Mouse (Mus musculus) urinary bladder, postnatal 36 days (tissue): ENCODE data around the gene Ackr3.
A peak's percentile ranks its signal among the peaks of the same experiment; 100 is the strongest.

Experiments used
- DNase-seq, 2 experiments: peaks; one replicate each; pipeline ENCODE4 v3.0.0; 2022; ENCODE audit warnings: low spot score in 2 of 2, mixed read lengths in 1 of 2

Gene Ackr3

DNA sequence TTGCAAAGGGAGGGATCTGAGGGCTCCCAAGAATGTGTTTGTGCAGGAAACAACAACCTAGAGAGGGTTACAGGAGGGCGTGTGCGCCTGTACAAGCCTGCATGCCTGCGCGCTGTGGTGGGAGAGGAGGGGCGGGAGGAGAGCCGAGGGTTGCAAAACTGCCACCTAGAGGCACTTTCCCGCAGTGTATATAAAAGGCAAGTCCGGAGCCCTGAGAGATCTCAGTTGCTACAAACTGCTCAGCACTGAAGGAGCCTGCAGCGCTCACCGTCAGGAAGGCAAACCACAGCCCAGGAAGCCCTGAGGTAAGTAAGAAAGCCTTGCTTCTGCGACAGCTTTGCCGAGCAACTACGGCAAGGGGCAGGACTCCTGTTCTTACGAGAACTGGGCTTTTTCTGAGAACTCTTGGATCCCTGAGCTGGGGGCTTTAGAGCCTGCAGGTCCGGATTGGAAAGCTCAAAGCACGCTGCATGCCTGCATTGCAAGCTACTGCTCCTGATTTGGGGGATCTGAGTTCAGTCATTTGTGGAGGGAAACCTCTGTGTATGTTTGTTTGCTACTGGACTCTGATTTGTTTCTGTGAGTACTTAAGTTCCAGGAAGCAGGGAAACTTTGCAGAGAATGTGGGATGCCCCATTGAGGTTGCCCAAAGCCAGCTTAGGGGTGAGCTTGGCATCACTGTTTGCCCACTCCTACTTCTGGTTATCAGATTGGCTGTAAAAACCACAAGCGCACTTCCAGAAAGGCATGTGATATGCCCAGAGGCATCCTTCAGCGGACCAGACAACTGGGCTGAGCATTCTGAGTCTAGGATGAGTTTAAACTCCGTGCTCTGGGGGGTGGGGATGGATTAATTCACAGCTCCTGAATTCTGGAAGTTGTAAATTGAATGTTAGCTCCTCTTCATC lies at the start of gene Ackr3:
Gene Ackr3, plus strand, starts transcription at position 198 of the 908 bp plus-strand sequence.
- peak; percentile 79 to 87 for DNase-seq

DNA sequence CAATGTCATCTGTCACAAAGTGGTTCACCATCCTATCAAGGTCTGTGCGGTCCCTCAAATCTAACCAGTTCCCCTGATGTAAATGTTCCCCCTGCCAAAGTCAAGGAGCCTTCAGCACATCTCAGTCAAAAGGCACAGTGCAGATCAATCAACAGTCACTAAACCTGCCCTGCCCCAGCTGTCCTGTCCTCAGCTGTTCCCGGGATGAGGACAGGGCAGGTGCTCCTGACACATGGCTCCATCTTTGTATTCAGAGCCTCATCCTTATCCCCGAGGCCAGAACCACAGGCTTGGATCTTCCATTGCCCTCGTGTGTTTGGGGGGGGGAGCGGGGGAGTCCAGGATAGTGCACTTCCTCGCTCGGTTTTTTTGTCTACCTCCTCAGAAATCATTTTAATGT lies 47.2 kb upstream of the Ackr3 start:
- no peak for DNase-seq

DNA sequence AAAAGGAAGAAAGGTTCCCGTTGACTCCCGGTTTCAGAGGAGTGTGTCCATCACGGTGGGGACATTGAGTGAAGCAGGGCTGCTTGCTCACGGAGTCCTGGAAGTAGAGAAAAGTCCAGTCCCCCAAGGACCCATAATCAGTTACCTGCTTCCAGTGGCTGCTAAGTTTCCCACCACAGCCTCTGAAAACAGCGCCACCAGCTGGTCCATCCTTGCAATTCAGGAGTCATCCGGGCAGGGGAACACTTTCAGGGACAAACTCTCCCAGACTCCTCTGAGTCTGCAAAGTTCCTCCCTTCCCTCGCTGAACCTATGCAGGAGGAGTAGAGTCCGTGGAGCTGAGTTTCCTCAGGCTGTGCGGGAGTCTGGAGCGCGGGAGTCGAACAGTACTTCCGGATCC lies 43.9 kb upstream of the Ackr3 start:
- no peak for DNase-seq

DNA sequence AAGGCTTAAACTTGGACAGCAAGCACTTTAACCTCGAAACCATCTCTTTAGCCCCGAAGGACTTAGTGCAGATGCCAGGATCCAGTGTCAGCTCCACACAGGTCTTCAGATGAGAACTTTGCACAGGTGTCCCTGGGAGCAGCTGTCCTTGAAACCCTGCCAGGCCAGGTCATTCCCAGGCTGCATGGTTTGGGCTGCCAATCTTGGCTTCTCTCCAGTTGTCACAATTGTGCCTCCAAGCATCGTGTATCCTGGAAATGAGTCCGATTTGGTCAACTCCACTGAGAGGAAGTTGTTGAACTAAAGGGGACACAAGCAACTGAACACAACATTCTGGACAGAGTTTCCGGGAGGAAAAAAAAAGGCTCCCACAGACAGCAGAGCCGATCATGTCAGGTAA lies 42.2 kb upstream of the Ackr3 start:
- no peak for DNase-seq

DNA sequence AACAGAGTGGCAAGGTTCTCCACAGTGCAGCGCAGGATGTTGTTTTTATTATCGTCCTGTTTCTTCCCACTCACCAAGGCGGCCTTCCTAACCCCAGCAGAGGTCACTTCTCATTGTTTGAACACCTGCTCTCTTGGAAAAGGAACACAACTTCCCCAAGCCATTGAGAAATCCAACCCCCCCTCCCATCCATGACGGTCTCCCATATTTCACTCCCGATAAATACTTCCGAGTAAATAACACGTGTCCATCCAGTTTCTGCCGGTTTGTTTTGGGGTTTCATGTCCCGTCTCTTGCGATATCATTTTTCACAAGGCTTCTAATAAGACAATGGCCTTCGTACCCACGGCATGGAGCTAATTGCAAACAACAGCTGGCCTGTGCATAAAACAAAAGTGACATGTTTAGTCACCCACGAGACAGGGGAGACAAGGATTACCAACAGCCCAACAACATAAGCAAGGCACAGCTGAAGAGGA lies 41.4 kb upstream of the Ackr3 start:
- no peak for DNase-seq

DNA sequence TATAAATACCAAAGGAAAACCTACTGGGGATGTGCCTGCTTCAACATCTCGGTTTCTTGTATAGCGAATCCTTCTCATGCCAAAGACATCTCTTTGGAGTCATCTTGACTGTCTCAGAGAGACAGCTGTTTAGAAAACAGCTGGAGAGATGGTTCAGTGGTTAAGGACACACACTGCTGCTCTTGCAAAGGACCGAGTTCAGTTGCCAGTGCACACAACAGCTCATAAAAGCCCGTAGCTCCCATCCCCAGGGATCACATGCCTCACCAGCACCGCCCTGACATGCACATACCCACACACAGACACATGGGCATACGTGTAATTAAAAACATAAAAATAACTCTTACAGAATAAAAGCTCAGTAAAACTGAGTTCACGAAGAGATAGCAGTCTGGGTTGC lies 40.6 kb upstream of the Ackr3 start:
- no peak for DNase-seq

DNA sequence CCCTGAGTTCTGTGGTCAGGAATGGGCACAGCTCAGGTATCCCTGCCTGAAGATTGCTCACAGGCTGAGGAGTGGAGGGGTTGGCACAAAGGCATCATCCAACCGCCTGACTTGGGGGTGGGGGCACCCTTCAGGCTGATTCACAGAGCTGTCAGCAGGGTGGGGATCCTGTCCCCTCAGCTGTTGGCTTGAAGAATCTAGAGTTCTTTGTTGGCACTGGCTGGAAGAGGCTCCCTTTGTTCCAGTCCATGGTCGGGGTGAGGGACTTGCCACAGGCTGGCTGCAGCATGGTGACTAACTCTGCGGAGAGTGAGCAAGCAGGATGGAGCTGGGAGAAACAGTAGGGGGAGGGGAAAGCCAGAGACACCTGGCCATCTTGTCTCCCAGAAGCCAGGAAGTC lies 39.5 kb upstream of the Ackr3 start:
- no peak for DNase-seq

DNA sequence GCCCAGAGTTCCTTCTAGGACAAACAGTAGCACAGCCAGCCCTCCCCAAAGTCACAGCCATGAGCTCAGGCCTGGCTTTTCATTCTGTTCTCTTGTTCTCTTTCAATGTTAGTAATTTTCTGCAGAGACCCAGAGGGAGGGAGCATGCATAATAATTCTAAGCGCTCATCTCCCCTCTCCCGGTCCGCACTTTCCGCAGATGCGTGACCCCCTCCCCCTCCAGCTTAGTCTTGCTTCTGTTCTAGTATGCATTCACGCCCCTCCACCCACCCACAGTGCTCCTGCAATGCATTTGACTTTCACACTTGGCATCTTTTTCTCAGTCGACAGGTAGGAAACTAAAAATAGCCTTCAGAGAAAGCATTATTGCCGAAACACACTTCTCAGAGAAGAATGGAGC lies 29.4 kb upstream of the Ackr3 start:
- no peak for DNase-seq

DNA sequence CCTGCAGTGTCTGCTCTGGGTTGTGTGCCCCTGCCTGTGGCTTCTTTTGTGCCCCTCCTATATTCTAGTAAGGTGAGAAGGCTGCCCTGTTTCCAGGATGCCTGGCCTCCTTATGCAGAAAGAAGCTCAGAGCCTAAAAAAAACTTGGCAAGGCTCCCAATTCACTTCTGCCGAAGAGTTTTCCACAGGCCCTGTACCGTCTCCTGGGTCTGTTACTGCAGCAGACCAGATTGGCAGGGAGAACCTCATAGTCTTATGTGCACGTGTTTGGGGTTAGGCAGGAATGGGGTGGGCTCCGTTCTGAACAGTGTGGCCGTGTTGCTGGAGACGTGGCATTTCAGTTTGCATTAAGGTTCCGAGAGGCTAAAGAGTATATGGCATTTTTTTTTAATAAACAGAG lies 27.6 kb upstream of the Ackr3 start:
- DNase-seq: no peak

DNA sequence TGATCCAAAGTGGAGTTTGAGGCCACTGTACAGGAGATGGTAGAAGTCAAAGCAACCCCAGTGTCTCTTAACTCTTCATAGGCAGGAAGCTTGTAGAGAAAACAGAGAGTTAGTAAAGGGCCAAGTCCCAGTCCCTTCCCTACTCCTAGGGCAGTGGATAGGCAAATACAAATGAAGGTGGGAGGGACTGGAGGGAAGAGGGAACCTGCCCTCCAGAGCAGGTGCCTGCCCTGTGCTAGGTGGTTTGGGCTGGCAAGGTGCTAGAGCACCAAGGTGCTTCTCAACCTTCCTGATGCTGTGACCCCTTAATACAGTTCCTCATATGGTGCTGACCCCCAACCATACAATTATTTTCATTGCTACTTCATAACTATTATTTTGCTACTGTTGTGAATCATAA lies 26.2 kb upstream of the Ackr3 start:
- no peak for DNase-seq

DNA sequence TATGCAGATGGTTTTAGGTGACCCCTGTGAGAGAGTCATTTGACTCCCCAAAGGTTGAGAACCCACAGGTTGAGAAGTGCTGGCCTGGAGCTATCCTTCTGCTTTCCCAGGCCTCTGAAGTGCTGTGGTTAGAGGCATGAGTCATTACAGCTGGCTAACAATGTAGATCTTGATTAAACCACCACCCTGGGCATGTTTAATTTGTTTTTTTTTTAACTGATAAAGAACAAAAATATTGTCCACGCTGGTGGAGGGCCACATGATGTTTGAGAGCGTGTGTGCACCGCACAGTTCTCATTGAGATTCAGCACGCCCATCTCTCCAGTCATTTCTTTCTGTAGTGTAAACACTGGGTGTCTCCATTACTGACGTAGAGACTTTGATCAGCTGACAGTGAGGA lies 25.8 kb upstream of the Ackr3 start:
- no peak for DNase-seq

DNA sequence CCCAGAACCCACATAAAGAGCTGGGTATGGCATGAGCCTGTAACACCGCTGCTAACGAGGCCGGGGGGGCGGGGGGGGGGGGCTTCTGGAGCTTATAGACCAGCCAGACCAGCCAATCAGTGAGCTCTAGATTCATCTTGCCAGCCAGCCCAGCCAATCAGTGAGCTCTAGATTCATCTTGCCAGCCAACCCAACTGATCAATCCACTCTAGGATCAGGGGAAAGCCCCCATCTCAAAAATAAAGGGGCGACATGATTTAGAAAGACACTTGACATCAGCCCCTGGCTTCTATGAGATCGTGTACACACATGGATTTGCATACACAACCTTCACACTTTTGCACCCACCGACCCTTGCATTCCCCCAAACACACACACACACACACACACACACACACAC lies 23.3 kb upstream of the Ackr3 start:
- DNase-seq: no peak

DNA sequence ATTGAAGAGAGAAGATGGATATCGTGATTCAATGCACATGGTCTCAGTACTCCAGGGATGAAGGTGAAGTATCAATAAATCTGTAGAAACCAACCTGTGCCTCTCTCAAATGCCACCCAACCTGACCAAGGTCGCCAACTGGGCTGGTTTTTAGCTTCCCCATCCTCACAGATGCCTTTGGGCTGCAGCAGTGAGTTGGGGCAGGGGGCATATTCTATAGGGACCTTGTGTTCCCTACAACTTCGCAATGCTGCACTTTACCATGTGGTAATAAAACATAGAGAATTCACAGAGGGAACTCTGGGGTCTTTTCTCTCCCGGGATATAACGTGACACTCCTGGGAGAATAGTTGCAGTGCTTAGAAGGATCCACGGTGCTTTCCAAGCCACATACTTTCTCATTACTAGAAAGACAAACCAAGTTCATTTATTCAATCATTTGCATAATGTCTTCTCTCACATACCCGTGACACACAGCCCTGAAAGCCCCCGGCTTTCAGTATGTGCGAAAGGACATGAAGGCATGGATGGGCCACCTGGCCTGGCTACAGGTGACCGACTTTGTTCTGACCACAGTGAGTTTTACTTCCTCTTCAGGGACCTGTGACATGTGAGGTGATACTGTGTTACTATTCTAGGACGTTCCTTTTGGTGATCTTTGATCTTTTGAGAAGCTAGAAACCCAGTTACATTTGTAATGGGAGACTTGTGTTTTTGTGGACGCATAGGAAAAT lies 22.6 kb upstream of the Ackr3 start:
- DNase-seq: no peak

DNA sequence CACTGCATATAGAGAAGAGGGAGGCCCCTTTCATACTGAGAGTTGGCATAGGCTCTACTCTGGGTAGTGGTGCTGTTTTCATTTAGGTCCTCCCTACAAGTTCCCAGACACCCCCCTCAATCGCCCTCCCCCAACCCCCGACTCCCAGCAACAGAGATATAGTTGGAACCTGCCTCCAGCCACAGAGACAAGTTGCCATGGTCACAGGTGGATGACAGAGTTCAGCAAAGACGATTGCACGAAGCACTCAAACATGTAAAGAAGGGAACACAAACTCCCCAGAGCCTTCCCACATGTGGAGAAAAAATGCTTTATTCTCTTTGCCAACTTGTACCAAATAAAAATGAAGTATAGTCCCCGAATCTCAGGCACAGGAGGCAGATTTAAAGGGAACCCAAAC lies 21.3 kb upstream of the Ackr3 start:
- no peak for DNase-seq

DNA sequence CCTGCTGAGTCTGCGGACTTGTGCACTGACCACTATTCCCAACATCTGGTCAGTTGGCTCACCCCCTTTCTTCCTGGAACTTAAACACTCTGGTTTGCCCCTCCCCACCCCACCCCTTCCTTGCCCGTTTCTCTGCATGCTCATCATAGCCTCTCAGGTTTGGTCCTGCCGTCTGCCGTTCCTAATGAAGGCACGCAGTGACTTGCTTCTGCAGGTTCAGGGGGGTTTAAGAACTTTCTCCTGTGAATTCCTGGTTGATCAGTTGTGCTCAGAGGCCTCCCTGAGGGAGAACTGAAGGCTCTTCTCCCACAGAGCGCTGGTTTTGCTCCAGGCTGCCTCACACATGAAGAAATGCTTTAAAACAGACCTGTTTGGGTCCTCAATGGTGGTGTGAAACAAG lies 20.2 kb upstream of the Ackr3 start:
- DNase-seq: no peak

DNA sequence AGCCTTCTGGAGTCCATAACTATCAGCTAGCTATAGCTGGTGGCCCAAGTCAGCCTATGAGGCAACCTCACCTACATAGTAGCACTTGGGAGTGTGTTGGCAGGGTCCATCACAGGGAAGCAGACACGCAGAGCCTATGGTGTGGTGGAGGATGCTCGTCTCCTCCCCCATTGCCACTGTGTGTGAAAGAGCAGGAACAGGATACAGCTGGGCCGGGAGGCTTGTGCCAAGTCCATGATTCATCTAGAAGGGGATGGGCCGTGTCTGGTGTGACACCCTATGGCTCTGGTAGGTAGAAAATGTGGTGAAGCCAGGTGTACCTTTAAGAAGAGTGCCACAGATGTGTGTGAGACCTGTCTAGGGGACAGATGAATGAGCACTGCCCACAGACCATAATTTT lies 17.6 kb upstream of the Ackr3 start:
- no peak for DNase-seq

DNA sequence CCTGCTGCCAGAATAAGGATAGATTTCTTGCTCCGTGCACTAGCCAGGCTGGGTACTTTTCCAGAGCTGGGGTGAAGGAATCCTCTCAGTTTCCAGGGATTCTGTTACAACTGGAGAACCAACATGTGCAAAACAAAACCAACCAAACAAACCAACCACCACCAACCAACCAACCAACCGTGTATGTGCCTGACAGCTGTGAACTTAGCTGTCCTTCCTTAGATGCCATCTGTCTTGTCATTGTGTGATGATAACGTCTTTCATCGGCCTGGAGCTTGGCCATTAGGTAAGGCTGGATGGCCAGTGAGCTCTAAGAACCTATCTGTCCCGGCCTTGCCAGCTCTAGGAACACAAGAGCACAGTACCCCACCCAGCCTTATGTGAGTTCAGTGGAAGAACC lies 16.9 kb upstream of the Ackr3 start:
- no peak for DNase-seq

DNA sequence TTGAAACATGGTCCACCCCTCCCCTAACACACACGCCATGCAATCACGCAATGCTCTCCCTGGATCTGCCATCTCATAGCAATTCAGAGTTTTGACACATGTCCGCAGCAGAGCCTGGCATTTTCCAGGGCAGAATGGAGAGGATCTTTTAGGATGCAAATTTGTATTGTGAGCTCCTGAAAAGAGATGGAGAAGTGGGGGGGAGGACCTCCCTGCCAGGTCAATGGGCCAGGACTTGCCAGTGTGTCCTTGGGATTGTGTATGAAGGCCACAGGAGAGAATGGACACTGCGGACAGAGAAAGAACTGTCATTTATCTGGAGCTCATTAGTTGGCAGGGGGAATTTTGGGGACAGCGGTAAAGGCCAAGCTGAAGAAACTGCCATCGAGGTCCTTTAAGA lies 14.7 kb upstream of the Ackr3 start:
- no peak for DNase-seq

DNA sequence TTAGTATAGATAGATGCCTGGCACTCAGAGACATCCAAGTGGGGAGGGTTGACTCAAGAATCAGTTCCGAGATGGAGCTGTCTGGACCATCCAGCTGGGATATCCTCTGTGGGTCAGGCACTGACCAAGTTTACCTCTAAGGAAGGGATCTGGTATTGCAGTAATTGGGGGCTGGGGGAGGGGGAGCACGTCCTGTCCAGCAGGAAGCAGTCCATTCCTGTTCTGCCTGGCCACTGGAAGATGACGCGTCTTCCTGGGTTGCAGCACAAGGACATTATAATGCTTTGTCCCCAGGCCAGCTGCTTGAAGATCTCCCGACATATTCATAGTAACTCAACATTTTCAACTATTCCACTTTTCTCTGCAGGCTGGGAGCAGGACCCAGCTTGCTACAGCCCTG lies 2.5 kb upstream of the Ackr3 start:
- no peak for DNase-seq

DNA sequence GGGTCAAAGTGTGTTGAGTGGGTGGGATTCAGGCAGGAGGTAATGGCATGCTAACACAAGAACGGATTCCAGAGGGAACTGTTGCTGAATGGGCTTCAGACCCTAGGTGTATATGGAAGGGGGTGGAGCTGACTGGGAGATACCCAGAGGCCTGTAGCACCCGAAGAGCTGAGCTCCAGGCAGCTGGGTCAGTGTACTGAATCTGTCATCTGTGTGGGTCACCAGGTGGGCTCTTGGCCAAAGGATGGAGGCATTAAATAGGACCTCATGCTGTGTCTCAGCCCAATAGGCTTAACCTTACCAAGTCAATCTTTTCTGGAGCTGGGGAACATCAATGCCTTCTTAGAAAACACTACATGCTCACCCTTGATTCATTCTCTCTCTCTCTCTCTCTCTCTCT lies 2.1 kb upstream of the Ackr3 start:
- DNase-seq: no peak

DNA sequence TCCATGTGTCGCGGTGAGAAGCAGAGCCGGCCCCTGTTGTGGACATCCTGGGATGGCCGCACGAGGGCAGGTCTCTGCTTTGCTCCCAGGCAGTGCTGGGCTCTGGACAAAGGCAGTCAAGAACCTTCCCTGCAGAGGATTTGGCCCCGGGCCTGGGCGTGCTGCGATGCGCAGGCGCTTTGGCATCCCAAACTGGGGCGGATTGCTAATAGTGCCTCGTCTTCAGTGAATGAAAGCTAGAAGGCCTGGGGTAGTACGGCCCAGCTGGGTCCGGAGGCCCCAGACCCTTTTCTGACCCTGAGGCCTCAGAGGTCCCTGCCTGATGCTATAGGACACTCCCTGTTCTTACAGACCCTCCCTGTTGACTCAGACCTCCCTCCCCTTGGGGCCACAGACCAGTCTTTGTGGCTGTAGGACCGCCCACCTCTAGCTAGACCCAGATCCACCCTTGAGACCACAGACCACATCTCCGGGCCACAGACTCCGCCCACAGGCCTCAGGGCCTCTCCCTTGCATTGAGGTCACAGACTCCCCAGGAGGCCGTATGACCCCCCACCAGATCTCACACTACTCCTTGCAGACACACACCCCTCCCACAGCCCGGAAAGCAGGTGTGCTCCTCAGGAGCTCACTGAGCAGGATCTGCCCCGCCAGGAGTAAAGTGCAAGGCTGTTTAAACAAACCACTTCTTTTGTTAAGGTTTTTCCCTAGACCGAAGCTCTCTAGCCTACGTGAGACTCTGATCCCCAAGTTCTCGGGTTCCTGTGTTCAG lies 1.4 kb upstream of the Ackr3 start:
- DNase-seq: peak; percentile 66 to 81

DNA sequence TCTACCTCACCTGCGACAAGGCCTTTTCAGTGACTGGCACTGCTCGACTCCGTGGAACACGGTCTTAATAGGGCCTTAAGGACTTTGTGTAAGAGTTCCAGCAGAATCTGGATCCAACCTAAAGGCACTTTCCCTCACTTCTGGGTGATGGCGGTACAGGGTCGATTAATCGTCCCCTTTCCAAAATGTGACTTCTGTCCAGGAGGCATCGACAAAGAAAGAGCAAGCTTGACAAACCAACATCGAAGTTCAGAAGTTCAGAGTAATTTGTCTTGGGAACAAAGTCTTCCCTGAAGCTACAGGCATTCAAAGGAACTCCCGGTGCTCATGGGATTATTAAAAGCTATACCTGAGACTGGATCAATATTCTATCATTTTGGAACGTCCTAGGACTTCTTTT lies 439 bp upstream of the Ackr3 start:
- no peak for DNase-seq
